ENCODE assay signal across 11 mouse cellular contexts in the genomic region with DNA sequence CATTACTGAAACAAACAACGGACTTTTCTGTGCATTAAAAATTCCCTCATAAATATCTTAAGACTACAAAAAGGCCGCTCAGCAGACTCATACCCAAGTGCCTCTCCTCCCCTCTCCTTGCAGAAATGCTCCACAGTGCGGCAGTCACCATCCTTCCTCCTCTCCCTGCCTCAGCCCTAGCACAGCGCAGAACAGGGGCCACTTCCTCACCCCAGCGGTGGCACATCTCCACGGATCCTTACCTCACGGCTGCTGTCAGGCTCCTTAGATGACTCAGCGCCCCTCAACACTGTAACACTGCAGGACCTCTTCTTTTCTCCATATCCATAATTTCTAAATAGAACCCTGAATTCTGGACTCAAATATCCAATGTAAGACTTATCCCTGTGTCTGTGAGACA. TPM values are rescaled to one million over a fixed set of nuclear protein-coding genes. Genes with fewer than 3 reads are reported as not detected.
DNase-seq lines count a peak whose midpoint lies in the region; ATAC-seq lines count a peak whose summit lies in the region.
"Had no signal": no experiment of that assay in that cellular context is flagged by ENCODE, and none has a peak within 500 bp of the region (broad histone marks: within the 10 kb centered on the region; RNA-seq: fewer than 3 reads in every experiment).

No protein-coding gene starts in this region.

- no peak overlapping the region for H3K27ac ChIP-seq in heart, embryonic 16.5 days (ENCODE audit: low read length)
- no peak overlapping the region for H3K27ac ChIP-seq in forebrain, embryonic 10.5 days

- H3K9ac ChIP-seq in heart, embryonic 16.5 days (ENCODE audit: low read length): no peak overlapping the region
- H3K9ac ChIP-seq: hindbrain, embryonic 13.5 days had no signal

- H3K4me1 ChIP-seq in heart, embryonic 16.5 days (ENCODE audit: control insufficient read depth, insufficient read depth, low read length): peaks cover 21% of the 10 kb centered on the region
- H3K4me1 ChIP-seq in forebrain, embryonic 10.5 days: peaks cover 39% of the 10 kb centered on the region

- no peaks in the 10 kb centered on the region for H3K9me3 ChIP-seq in heart, embryonic 16.5 days (replicated peaks; ENCODE audit: control insufficient read depth, low read length)
- H3K9me3 ChIP-seq in forebrain, embryonic 10.5 days: no peaks in the 10 kb centered on the region
- H3K9me3 ChIP-seq: hindbrain, embryonic 13.5 days had no signal

- no peaks in the 10 kb centered on the region for H3K27me3 ChIP-seq in heart, embryonic 16.5 days (ENCODE audit: control insufficient read depth, insufficient read depth, low read length)
- no peaks in the 10 kb centered on the region for H3K27me3 ChIP-seq in forebrain, embryonic 10.5 days (ENCODE audit: poor library complexity, severe bottlenecking)
- H3K27me3 ChIP-seq: hindbrain, embryonic 13.5 days had no signal

- ATAC-seq in heart, embryonic 16.5 days (replicated peaks; ENCODE audit: extremely low read depth, insufficient read depth, low FRiP score): peak; percentile 54; the same call in 1 of the 2 replicates
- peak; percentile 100 for ATAC-seq in granulocyte monocyte progenitor cell, adult 5-6 weeks (replicated peaks; ENCODE audit: poor library complexity, severe bottlenecking)
- peak; percentile 98 for ATAC-seq in megakaryocyte progenitor cell, adult 5-6 weeks (replicated peaks; ENCODE audit: poor library complexity)
- ATAC-seq: forebrain, embryonic 16.5 days had no signal

- no peak overlapping the region for H3K4me3 ChIP-seq in heart, embryonic 16.5 days (ENCODE audit: low read length)
- H3K4me3 ChIP-seq in forebrain, embryonic 10.5 days: no peak overlapping the region
- H3K4me3 ChIP-seq: hindbrain, embryonic 13.5 days had no signal

- 0 out of 2 replicates have a peak, but pooled peaks cover 4% of the 10 kb centered on the region for H3K36me3 ChIP-seq in heart, embryonic 16.5 days (ENCODE audit: control insufficient read depth, insufficient read depth)
- H3K36me3 ChIP-seq in forebrain, embryonic 10.5 days (replicated peaks): peaks cover 37% of the 10 kb centered on the region

- DNase-seq in heart, adult 8-10 months (ENCODE audit: low spot score): no peak
- DNase-seq in B cell, adult 2 months: peak; percentile 44 to 53
- no peak for DNase-seq in forebrain, embryonic 10.5 days (ENCODE audit: extremely low spot score, low spot score)
- no peak for DNase-seq in right cerebral cortex, postnatal 10 days (ENCODE audit: low spot score in 2 of 2)
- no peak for DNase-seq in cerebellum, adult 9-10 months
- DNase-seq: adrenal gland, postnatal 25 days had no signal

- WGBS in heart, embryonic 16.5 days: 56% methylated on average over 8 of the region's 8 CpGs
- 82% methylated on average over 8 of the region's 8 CpGs for WGBS in forebrain, embryonic 10.5 days

- no peak overlapping the region for H3K4me2 ChIP-seq in heart, embryonic 16.5 days (ENCODE audit: low read depth, low read length)
- H3K4me2 ChIP-seq: hindbrain, embryonic 13.5 days had no signal

RNA-seq across cellular contexts. Expression of a gene that starts 13.6 kb away (rescaled TPM):
- 39.5 and 40.5 TPM in 2 replicates for polyA plus RNA-seq in heart, embryonic 16.5 days (2015; fragmentation: Nextera tagmentation; extraction: Ambion mirVana)
- 10 to 100 TPM; 60.0 to 73.3 (median 64.3) TPM for total RNA-seq in heart, adult 8-10 months (2022)
- total RNA-seq in granulocyte monocyte progenitor cell, adult 5-6 weeks (2014; fragmentation: Nextera tagmentation): 123 and 142 TPM in 2 replicates
- total RNA-seq in granulocyte monocyte progenitor cell, adult 5-6 weeks (2017): 119 and 134 TPM in 2 replicates
- 119 and 129 TPM in 2 replicates for total RNA-seq in megakaryocyte progenitor cell, adult 5-6 weeks (2015)
- total RNA-seq in megakaryocyte progenitor cell, adult 5-6 weeks (2017): 108 and 129 TPM in 2 replicates
- 88.7 and 98.5 TPM in 2 replicates for polyA plus RNA-seq in forebrain, embryonic 10.5 days (2016; fragmentation: Nextera tagmentation; extraction: Ambion mirVana)

Comparison
In these comparisons a context has a peak if more than half of its experiments do, and no peak if none do; other contexts are left out.
1. DNase-seq: peak in B cell, adult 2 months (2 of 2); none in heart, adult 8-10 months (single experiment), forebrain, embryonic 10.5 days (single experiment), right cerebral cortex, postnatal 10 days (0 of 2) and cerebellum, adult 9-10 months (single experiment).
2. Peak in every context shown above with its lines, with median percentiles within 50 percentile points of each other: ATAC-seq.